Mouse (Mus musculus): ENCODE data around the gene Gm5622.
"Not testable (repeated sequence)": the region's sequence is repeated elsewhere in the genome, so short reads cannot be mapped to it uniquely, and the experiment has no call there.

Gm5622 gene

DNA sequence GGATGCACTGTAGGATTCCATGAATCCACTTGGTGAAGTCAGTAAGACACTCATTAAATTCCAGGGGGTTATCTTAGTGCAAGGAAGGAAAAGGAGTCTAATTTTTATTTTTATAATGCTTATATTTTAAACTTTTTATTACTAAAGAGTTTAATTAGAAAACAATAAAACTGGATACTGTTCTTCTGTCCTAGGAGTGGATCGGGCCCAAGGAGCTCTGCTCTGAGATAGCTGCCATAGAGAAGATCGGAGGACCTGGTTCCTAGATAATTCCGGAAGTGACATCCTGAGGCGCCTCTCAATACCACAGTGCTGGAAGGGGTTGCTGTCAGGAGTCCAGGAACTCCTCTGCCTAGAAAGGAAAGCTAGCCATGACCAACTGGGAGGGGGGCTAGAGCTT, at the start of gene Gm5622:
Gene Gm5622, plus strand, starts transcription at position 301 of the 400 bp plus-strand sequence.
- DNase-seq (ENCODE audit: low read depth, low spot score) = no peak

DNA sequence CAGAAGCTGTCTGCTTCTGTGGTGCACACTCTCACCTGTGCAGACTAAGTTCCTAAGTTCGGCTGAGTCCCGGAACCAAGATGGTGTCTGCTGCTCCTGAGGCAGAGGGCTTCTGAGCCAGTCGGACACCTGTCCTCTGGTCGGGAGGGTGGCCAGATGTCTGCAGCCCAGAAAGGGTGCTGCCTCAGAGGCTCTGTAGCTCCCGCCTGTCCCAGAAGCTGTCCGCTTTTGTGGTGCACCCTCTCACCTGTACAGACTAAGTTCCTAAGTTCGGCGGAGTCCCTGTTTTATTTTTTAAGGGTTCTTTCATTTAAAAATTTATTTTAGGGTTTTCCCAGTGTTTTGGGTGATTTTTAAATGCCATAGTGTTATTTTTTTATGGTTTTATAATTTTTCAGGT, 45.2 kb upstream of the Gm5622 start:
- DNase-seq (ENCODE audit: low read depth, low spot score) = no peak

DNA sequence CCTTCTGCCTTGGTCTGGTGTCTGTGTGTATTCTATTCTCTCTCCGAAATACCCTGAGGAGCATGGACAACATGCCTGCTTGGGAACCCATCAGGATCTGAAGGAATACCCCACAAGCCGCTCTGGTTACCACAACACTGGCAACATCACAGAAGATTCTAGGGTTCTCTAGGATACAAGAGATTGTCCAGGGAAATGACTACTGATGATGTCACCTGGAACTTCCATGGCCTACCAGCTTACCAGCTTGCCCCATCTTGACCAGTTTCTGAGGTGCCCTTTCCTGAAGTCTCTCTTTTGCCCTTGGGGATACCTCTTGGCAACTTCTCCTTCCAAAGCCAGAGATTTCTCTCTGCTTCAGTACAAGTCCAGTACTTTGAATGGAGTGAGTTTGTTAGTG, 21.4 kb downstream of the Gm5622 start, which contains the start of gene Gm17175:
Gene Gm17175, minus strand, starts transcription at position 101 of the 400 bp plus-strand sequence.
- DNase-seq (ENCODE audit: low read depth, low spot score) = not testable (repeated sequence)

DNA sequence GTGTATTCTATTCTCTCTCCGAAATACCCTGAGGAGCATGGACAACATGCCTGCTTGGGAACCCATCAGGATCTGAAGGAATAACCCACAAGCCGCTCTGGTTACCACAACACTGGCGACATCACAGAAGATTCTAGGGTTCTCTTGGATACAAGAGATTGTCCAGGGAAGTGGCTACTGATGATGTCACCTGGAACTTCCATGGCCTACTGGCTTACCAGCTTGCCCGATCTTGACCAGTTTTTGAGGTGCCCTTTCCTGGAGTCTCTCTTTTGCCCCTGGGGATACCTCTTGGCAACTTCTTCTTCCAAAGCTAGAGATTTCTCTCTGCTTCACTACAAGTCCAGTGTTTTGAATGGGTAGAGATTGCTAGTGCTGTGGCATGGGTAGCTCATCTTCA, 39.4 kb downstream of the Gm5622 start, which contains the start of gene Gm17174:
Gene Gm17174, minus strand, starts transcription at position 101 of the 400 bp plus-strand sequence.
- DNase-seq (ENCODE audit: low read depth, low spot score) = not testable (repeated sequence)

DNA sequence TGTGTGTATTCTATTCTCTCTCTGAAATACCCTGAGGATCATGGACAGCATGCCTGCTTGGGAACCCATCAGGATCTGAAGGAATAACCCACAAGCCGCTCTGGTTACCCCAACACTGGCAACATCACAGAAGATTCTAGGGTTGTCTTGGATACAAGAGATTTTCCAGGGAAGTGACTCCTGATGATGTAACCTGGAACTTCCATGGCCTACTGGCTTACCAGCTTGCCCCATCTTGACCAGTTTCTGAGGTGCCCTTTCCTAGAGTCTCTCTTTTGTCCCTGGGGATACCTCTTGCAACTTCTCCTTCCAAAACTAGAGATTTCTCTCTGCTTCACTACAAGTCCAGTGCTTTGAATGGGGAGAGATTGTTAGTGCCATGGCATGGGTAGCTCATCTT, 58.6 kb downstream of the Gm5622 start, which contains the start of gene Gm17078:
Gene Gm17078, minus strand, starts transcription at position 101 of the 400 bp plus-strand sequence.
- DNase-seq (ENCODE audit: low read depth, low spot score) = no peak

DNA sequence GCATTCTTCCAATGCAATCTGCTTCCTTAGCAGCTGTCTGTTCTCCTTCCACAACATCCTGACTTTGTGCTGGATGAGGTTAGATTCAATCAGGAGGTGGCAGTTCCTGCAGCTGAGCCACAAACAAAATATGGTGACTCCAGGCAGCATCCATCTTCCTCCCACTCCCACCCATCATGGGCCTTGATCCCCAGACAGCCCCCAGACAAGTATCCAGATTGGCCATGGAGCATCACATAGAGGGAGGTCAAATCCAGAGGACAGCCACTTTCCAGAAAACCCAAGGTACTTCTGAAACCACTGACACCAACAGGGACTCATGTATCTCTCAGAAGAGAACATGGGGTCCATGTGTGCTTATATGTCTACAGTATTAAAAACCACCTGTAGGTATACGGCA, 79.8 kb downstream of the Gm5622 start:
- not testable (repeated sequence) for DNase-seq (ENCODE audit: low read depth, low spot score)

DNA sequence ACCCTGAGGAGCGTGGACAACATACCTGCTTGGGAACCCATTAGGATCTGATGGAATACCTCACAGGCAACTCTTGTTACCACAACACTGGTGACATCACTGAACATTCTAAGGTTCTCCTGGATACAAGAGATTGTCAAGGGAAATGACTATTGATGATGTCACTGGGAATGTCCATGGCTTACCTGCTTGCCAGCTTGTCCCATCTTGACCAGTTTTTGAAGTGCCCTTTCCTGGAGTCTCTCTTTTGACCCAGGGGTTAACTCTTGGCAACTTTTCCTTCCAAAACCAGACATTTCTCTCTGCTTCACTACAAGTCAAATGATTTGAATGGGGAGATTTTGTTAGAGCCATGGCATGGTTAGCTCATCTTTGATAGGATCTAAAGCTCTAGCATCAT, 83.0 kb downstream of the Gm5622 start, which contains the start of gene Gm4181:
Gene Gm4181, minus strand, starts transcription at position 101 of the 400 bp plus-strand sequence.
- not testable (repeated sequence) for DNase-seq (ENCODE audit: low read depth, low spot score)

DNA sequence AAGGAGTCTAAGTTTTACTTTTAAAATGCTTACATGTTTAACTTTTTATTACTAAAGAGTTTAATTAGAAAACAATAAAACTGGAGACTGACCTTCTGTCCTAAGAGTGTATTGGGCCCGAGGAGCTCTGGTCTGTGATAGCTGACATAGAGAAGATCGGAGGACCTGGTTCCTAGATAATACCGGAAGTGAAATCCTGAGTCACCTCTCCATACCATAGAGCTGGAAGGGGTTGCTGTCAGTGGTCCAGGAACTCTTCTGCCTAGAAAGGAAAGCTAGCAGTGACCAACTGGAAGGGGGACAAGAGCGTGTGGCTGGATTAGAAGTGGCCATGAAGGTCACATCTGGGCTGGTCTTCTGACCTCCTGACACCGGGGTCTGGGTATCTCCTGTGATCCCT, 124.7 kb downstream of the Gm5622 start:
- DNase-seq (ENCODE audit: low read depth, low spot score) = no peak

DNA sequence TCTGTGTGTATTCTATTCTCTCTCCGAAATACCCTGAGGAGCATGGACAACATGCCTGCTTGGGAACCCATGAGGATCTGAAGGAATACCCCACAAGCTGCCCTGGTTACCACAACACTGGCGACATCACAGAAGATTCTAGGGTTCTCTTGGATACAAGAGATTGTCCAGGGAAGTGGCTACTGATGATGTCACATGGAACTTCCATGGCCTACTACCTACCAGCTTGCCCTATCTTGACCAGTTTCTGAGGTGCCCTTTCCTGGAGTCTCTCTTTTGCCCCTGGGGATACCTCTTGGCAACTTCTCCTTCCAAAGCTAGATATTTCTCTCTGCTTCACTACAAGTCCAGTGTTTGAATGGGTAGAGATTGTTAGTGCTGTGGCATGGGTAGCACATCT, 142.8 kb downstream of the Gm5622 start, which contains the start of gene Gm17079:
Gene Gm17079, minus strand, starts transcription at position 101 of the 400 bp plus-strand sequence.
- DNase-seq (ENCODE audit: low read depth, low spot score) = not testable (repeated sequence)

All from A20 (cell line).